Mouse (Mus musculus) hindbrain, embryonic 11.5 days (tissue): ENCODE measurements around the gene Ugt1a2. TPM values are rescaled to one million over a fixed set of nuclear protein-coding genes. Genes with fewer than 3 reads are reported as not detected.

Experiments used
- ATAC-seq: fragments of 200-750 bp; cut with Nextera tagmentation; 2 replicates; pipeline ENCODE4 v1.8.0; 2017; ENCODE audit warnings: mild to moderate bottlenecking, moderate TSS enrichment, moderate library complexity; ENCODE audit not compliant: low FRiP score
- DNase-seq: peaks from one replicate; pipeline ENCODE4 v3.0.0-alpha.2; 2015; ENCODE audit warnings: low spot score
- H3K27ac ChIP-seq: fragments of 300-500 bp; sonication (generic); 2 replicates; pipeline ENCODE4 v1.5.1; 2014; ENCODE audit warnings: mild to moderate bottlenecking, low read depth, low read length
- H3K27me3 ChIP-seq: fragments of 300-500 bp; sonication (generic); 2 replicates; pipeline ENCODE4 v1.6.1; 2014; ENCODE audit warnings: mild to moderate bottlenecking, low read length, moderate library complexity, mixed read lengths; ENCODE audit not compliant: control insufficient read depth, insufficient read depth
- H3K36me3 ChIP-seq: fragments of 300-500 bp; sonication (generic); 2 replicates; pipeline ENCODE4 v1.6.1; 2014; ENCODE audit warnings: mild to moderate bottlenecking, low read length, moderate library complexity, mixed read lengths; ENCODE audit not compliant: control insufficient read depth, insufficient read depth
- H3K4me1 ChIP-seq: fragments of 300-500 bp; sonication (generic); replicated peaks from 2 replicates; pipeline ENCODE4 v1.6.1; 2014; ENCODE audit warnings: low read length, mixed read lengths; ENCODE audit not compliant: control insufficient read depth, insufficient read depth
- H3K4me2 ChIP-seq: fragments of 300-500 bp; sonication (generic); replicated peaks from 2 replicates; pipeline ENCODE4 v1.6.1; 2014; ENCODE audit warnings: mild to moderate bottlenecking, low read depth, low read length
- H3K4me3 ChIP-seq: fragments of 300-500 bp; sonication (generic); 2 replicates; pipeline ENCODE4 v1.5.1; 2014; ENCODE audit warnings: low read depth, low read length
- H3K9ac ChIP-seq: fragments of 300-500 bp; sonication (generic); 2 replicates; pipeline ENCODE4 v1.6.1; 2014; ENCODE audit warnings: low read depth, low read length
- H3K9me3 ChIP-seq: fragments of 300-500 bp; sonication (generic); 2 replicates; pipeline ENCODE4 v1.6.1; 2016; ENCODE audit warnings: low read length; ENCODE audit not compliant: control insufficient read depth
- WGBS: fragments of 180-500 bp; shearing (Covaris S2); extraction: QIAGEN DNeasy Blood & Tissue Kit; methylation state at CpG from one replicate; pipeline ENCODE4 v1.1.7; 2014; 5-methylcytosine and 5-hydroxymethylcytosine counted together
- polyA plus RNA-seq: library from polyadenylated mRNA; unstranded; fragments of >200 nt; fragmentation: Nextera tagmentation; extraction: Ambion mirVana; gene quantifications from 2 replicates; pipeline ENCODE4 v1.2.1, GENCODE M21; 2014

Ugt1a2 gene
- polyA plus RNA-seq, 1 experiment from 2014 or later: not detected

DNA sequence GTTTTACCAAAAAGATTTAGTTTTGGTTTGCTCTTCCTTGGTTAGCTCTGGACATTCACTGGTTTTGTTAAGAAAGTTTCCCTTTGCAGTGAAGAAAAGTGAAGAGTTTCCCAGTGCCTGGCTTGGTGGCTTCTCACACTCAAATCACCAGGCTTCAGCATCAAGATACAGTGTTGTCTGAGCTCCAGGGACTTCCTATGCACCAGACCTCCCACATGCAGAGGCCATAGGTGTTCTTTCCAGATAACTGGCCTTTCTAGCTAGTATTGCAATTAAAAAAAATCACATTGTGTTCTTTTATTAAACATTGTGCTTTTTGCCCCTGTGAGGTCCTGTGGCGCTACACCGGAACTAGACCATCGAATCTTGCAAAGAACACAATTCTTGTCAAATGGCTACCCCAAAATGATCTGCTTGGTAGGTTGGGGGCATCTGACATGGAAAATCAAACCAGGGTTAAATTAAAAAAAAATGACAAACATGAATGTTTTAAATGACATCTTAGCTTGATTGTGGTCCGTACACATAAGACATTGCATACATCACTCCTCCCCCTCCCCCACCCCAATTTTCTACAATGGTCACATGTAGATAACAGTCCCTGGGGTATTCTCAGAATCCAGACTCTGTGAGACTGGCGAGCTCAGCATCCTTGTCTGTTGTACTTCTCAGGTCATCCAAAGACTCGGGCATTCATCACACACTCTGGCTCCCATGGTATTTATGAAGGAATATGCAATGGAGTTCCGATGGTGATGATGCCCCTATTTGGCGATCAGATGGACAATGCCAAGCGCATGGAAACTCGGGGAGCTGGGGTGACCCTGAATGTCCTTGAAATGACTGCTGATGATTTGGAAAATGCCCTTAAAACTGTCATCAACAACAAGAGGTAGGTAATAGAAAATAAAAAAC, 15.3 kb downstream of the Ugt1a2 start:
- Histone ChIP-seq H3K27me3 (no peaks in the 10 kb centered on the region), H3K4me1 (no peaks in the 10 kb centered on the region), H3K9me3 (peaks cover 60% of the 10 kb centered on the region), H3K4me3 (no peak overlapping the region), H3K36me3 (no peaks in the 10 kb centered on the region), H3K9ac (no peak overlapping the region), H3K4me2 (no peak overlapping the region), H3K27ac (no peak overlapping the region)
- 71% methylated on average over 10 of the region's 10 CpGs for WGBS
- DNase-seq: peak; percentile 7
- 0 out of 2 replicates have a peak, but pooled peaks have one; percentile 0 for ATAC-seq

DNA sequence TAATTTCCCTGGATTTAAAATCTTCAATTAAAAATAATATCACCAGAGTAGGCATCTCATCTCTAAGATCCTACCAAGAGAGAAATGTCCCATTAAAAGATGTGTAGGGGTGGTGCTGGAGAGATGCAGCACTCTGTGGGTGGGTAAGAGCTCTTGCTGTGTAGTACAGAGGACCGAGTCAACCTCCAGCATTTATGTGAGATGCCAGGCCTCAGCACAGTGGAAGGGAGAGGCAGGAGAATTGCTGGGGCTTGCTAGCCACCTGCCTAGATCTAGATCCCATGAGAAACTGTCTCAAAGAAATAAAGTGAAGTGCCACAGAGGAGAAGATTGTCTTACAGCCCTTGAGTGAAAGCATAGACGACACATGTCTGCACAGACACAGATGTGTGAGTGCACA, 16.1 kb downstream of the Ugt1a2 start:
- no peak for ATAC-seq
- Histone ChIP-seq H3K4me3 (no peak overlapping the region), H3K27me3 (no peaks in the 10 kb centered on the region), H3K27ac (no peak overlapping the region), H3K4me1 (no peaks in the 10 kb centered on the region), H3K36me3 (no peaks in the 10 kb centered on the region), H3K9ac (no peak overlapping the region), H3K9me3 (peaks cover 57% of the 10 kb centered on the region), H3K4me2 (no peak overlapping the region)
- WGBS: 56% methylated on average over 2 of the region's 2 CpGs
- DNase-seq: peak; percentile 2

DNA sequence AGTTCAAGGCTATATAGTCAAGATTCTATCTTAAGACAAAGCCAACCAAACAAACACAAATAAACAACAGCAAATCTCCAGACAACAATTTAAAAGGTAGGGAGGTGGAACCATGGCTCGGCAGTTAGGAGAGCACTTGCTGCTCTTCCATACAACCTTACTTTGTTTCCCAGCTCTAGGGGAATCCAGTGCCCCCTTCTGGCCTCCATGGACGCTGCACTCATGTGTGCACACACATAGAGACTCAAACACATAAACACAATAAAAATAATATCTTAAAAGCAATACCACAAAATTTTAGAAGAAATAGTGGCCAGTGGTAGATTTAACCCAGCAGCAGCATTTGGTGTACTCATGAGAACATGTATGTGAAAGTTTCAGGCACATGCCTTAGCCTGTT, 16.7 kb downstream of the Ugt1a2 start:
- no peak for ATAC-seq
- 67% methylated on average over 2 of the region's 2 CpGs for WGBS
- Histone ChIP-seq H3K4me3 (no peak overlapping the region), H3K36me3 (no peaks in the 10 kb centered on the region), H3K9ac (no peak overlapping the region), H3K27me3 (no peaks in the 10 kb centered on the region), H3K9me3 (peaks cover 53% of the 10 kb centered on the region), H3K4me2 (no peak overlapping the region), H3K27ac (no peak overlapping the region), H3K4me1 (no peaks in the 10 kb centered on the region)
- DNase-seq: peak; percentile 2

DNA sequence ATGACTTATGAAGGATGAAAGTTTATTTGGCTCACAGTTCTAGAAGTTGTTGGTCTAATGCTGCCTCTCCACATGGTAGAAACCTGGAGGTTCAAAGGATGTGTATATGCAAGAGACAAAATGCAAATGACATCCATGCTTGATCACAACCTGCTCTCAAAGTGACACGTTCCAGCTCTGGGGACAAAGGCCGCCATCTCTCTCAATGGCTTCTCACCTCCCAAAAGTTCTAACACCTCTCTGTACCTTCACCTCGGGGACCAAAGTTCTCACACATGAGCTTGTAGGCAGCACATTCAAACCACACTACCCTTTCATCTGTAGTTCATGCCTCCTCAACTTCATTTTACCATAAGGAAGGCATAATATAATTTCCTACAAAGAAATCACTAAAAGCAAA, 17.2 kb downstream of the Ugt1a2 start:
- no peak overlapping the region for H3K4me3 ChIP-seq
- H3K36me3 ChIP-seq: no peaks in the 10 kb centered on the region
- no peak for ATAC-seq
- H3K4me1 ChIP-seq: no peaks in the 10 kb centered on the region
- H3K9me3 ChIP-seq: peaks cover 50% of the 10 kb centered on the region
- no peaks in the 10 kb centered on the region for H3K27me3 ChIP-seq
- H3K4me2 ChIP-seq: no peak overlapping the region
- WGBS: 46% methylated on average over 3 of the region's 3 CpGs
- no peak overlapping the region for H3K9ac ChIP-seq
- peak; percentile 4 for DNase-seq
- H3K27ac ChIP-seq: no peak overlapping the region

DNA sequence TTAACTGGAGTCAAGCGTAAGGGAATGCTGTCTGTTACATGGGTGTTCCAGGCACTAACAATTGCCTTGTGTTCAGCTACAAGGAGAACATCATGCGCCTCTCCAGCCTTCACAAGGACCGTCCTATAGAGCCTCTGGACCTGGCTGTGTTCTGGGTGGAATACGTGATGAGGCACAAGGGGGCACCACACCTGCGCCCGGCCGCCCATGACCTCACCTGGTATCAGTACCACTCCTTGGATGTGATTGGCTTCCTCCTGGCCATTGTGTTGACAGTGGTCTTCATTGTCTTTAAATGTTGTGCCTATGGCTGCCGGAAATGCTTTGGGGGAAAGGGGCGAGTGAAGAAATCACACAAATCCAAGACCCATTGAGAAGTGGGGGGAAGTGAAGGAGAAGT, 17.6 kb downstream of the Ugt1a2 start:
- H3K27me3 ChIP-seq: no peaks in the 10 kb centered on the region
- ATAC-seq (no peak), DNase-seq (peak; percentile 4)
- H3K4me1 ChIP-seq: no peaks in the 10 kb centered on the region
- H3K9ac ChIP-seq: no peak overlapping the region
- no peak overlapping the region for H3K4me3 ChIP-seq
- no peak overlapping the region for H3K4me2 ChIP-seq
- H3K36me3 ChIP-seq: no peaks in the 10 kb centered on the region
- 75% methylated on average over 9 of the region's 9 CpGs for WGBS
- peaks cover 45% of the 10 kb centered on the region for H3K9me3 ChIP-seq
- no peak overlapping the region for H3K27ac ChIP-seq

DNA sequence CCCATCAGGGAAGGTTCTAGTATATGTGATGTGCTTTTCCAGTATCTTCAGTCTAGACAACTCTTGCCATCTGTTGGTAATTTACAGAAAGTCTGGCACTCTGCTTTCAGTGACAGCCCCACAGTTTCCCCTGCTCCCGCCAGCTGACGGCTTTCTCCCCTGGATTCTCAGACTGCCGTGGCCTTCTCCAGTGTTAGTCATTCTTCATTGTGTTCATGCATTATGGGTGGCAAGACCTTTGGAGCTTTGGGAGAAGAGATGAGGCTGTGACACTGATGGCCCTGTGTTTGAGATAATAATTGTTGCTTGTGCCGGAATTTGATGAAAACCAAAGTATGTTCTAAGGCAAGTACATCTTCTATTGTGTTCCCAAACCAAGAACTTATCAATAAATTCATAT, 18.2 kb downstream of the Ugt1a2 start:
- WGBS: 51% methylated on average over 4 of the region's 4 CpGs
- no peak for ATAC-seq

DNA sequence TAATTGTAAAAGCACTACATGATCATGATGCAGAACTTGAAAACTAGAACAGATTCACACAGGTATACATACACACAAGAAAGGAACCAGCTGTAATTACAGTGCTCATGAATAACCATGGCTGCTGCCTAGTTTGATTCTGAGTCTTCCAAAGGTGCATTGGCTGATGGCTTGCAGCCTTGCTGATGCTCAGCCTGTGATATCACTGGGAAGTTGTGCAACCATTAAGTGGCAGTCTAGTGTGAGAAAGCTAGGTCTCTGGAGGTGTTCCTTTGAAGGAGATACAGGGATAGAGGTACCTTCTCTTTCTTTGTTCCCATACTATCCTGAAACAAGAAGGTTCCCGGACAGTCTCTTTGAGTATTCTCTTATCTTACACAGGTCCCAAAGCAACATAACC, 18.7 kb downstream of the Ugt1a2 start:
- Histone ChIP-seq H3K27me3 (no peaks in the 10 kb centered on the region), H3K4me2 (no peak overlapping the region), H3K36me3 (no peaks in the 10 kb centered on the region), H3K9ac (no peak overlapping the region), H3K9me3 (peaks cover 35% of the 10 kb centered on the region), H3K27ac (no peak overlapping the region), H3K4me3 (no peak overlapping the region), H3K4me1 (no peaks in the 10 kb centered on the region)
- WGBS: 17% methylated on average over 1 of the region's 1 CpGs
- DNase-seq (no peak), ATAC-seq (no peak)

More for the DNA sequence above, 18.2 kb downstream of the Ugt1a2 start:
- H3K27me3 ChIP-seq: no peaks in the 10 kb centered on the region
- H3K4me2 ChIP-seq: no peak overlapping the region
- DNase-seq: peak; percentile 1
- no peak overlapping the region for H3K9ac ChIP-seq
- no peaks in the 10 kb centered on the region for H3K36me3 ChIP-seq
- no peaks in the 10 kb centered on the region for H3K4me1 ChIP-seq
- peaks cover 40% of the 10 kb centered on the region for H3K9me3 ChIP-seq
- H3K27ac ChIP-seq: no peak overlapping the region
- H3K4me3 ChIP-seq: no peak overlapping the region

DNA sequence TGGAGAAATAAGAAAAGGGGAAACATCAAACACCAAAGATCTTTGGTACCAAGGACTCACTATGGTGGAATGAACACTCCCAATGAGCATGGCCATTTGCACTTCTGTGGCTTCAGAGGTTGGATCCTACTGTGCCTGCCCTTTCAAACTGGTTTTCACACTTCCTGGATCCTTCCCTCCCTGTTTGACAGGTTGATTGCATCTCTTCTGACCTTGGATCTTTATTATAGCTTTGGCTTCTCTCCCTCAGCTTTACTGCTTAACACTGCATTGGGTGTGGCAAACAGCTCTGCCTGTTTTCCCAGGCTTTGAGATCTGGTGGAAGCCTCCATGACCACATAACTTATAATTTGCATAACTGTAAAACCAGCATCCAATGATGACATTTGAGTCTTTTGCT, 19.9 kb downstream of the Ugt1a2 start:
- H3K4me2 ChIP-seq: no peak overlapping the region
- H3K36me3 ChIP-seq: no peaks in the 10 kb centered on the region
- no peaks in the 10 kb centered on the region for H3K4me1 ChIP-seq
- H3K27me3 ChIP-seq: no peaks in the 10 kb centered on the region
- peaks cover 26% of the 10 kb centered on the region for H3K9me3 ChIP-seq
- no peak overlapping the region for H3K4me3 ChIP-seq
- DNase-seq (no peak), ATAC-seq (no peak)
- H3K27ac ChIP-seq: no peak overlapping the region
- H3K9ac ChIP-seq: no peak overlapping the region

DNA sequence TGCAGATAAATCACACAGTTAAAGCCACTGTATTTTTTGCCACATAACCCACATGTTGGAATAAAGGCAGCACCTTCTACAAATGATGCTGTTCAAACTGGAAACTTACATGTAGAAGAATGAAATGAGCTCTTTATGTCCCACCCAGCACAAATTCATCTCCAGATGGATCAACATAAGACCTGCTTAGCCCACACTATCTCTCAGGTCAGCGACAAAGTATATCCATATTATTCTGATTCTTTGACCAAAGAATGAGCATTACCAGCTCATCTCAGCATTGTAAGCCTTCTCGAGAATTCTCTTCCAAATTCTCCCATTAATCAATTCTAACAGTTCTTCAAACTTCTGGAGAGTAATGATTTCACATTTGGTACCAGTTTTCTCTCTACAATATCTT, 21.8 kb downstream of the Ugt1a2 start:
- no peak for ATAC-seq
- H3K4me3 ChIP-seq: no peak overlapping the region
- H3K4me2 ChIP-seq: no peak overlapping the region
- H3K36me3 ChIP-seq: no peaks in the 10 kb centered on the region
- H3K4me1 ChIP-seq: no peaks in the 10 kb centered on the region
- peaks cover 28% of the 10 kb centered on the region for H3K9me3 ChIP-seq
- WGBS: 51% methylated on average over 2 of the region's 2 CpGs
- H3K27me3 ChIP-seq: no peaks in the 10 kb centered on the region
- no peak overlapping the region for H3K9ac ChIP-seq
- no peak overlapping the region for H3K27ac ChIP-seq
- DNase-seq: no peak
